Mouse (Mus musculus) olfactory bulb, adult 2 months (tissue): ENCODE results near the gene Fbxo2.

Experiments
- CTCF ChIP-seq: fragments of 200-500 bp; IDR thresholded peaks from 2 replicates; pipeline ENCODE4 v1.5.1; 2012; ENCODE audit warnings: low read depth, mild to moderate bottlenecking, low read length, moderate library complexity; ENCODE audit not compliant: insufficient read depth
- POLR2A ChIP-seq: fragments of 200-500 bp; IDR thresholded peaks from 2 replicates; pipeline ENCODE4 v1.6.1; 2012; ENCODE audit warnings: mild to moderate bottlenecking, low read depth, low read length, moderate library complexity; ENCODE audit not compliant: insufficient read depth

- no peak for TF ChIP-seq CTCF
- no peak for TF ChIP-seq POLR2A
Measured at GRCm38 (mm10) chr4:148204061-148204872, 43.8 kb downstream of the Fbxo2 start.
